Mouse (Mus musculus): ENCODE data around the gene Ube2c. TPM values are rescaled to one million over a fixed set of nuclear protein-coding genes. Genes with fewer than 3 reads are reported as not detected.

Gene Ube2c
- polyA plus RNA-seq, 2 experiments: 279 to 293 TPM

DNA sequence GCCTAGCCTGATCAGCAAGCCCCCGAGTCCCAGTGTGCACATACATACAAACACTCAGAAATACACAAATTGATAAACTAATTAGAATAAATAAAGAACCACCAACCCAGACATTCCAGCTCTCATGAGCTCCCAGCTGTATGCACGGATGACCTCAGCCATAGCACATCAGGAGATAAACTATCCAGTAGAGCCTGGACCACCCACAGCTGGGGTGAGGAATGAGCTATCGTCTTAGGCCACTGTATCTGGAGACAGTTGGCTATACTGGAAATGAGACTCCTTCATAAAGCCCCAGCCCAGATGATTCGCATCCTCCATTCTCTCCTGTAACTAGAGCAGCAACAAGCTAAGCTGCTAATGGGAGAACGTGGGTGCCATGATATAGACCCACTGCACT is 34.9 kb upstream of the Ube2c start:
- H3K4me1 ChIP-seq (ENCODE audit: control insufficient read depth, insufficient read depth, low read length): no peaks in the 10 kb centered on the region
- H3K9ac ChIP-seq (ENCODE audit: low read depth, low read length, severe bottlenecking): no peak overlapping the region
- TF ChIP-seq POLR2A (IDR thresholded peaks at IDR 0.05; ENCODE audit: borderline replicate concordance, extremely low read depth, insufficient read depth, insufficient read length): no peak
- no peak for ATAC-seq (ENCODE audit: low FRiP score, low read depth)
- no peaks in the 10 kb centered on the region for H3K9me3 ChIP-seq (ENCODE audit: control insufficient read depth, low read length)
- WGBS: 82% methylated on average over 5 of the region's 5 CpGs
- H3K36me3 ChIP-seq (ENCODE audit: control insufficient read depth, insufficient read depth, low read length): no peaks in the 10 kb centered on the region
- H3K4me3 ChIP-seq (replicated peaks; ENCODE audit: low read length): no peak overlapping the region
- H3K4me2 ChIP-seq (replicated peaks; ENCODE audit: low read depth, low read length, severe bottlenecking): no peak overlapping the region
- H3K27me3 ChIP-seq (ENCODE audit: control insufficient read depth, insufficient read depth, low read length): no peaks in the 10 kb centered on the region
- DNase-seq (ENCODE audit: low spot score): no peak
- H3K27ac ChIP-seq (replicated peaks; ENCODE audit: low read depth, low read length): no peak overlapping the region

DNA sequence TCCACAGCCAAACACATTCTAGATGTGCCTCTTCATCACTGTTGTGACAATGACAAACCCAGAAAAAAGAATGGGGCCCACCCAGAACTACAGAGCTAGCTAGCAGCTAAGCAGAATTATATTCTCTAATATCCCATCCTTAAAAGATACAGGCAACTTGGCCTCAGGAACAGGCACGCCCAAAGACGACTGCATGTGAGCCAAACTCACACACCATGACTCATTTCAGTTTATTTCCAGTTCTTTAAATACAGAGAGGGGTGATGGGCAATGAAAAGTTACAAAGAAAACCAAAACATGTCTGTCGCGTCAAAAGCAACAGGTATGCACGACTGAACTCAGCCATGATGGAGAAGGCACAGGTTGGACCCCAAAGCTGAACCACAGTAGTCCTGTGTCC is 34.3 kb upstream of the Ube2c start:
- H3K4me2 ChIP-seq (replicated peaks; ENCODE audit: low read depth, low read length, severe bottlenecking): no peak overlapping the region
- no peaks in the 10 kb centered on the region for H3K36me3 ChIP-seq (ENCODE audit: control insufficient read depth, insufficient read depth, low read length)
- 85% methylated on average over 5 of the region's 5 CpGs for WGBS
- TF ChIP-seq POLR2A (IDR thresholded peaks at IDR 0.05; ENCODE audit: borderline replicate concordance, extremely low read depth, insufficient read depth, insufficient read length): no peak
- H3K27ac ChIP-seq (replicated peaks; ENCODE audit: low read depth, low read length): no peak overlapping the region
- no peak overlapping the region for H3K9ac ChIP-seq (ENCODE audit: low read depth, low read length, severe bottlenecking)
- no peaks in the 10 kb centered on the region for H3K9me3 ChIP-seq (ENCODE audit: control insufficient read depth, low read length)
- no peak overlapping the region for H3K4me3 ChIP-seq (replicated peaks; ENCODE audit: low read length)
- no peak for DNase-seq (ENCODE audit: low spot score)
- H3K27me3 ChIP-seq (ENCODE audit: control insufficient read depth, insufficient read depth, low read length): no peaks in the 10 kb centered on the region
- no peak for ATAC-seq (ENCODE audit: low FRiP score, low read depth)
- no peaks in the 10 kb centered on the region for H3K4me1 ChIP-seq (ENCODE audit: control insufficient read depth, insufficient read depth, low read length)

DNA sequence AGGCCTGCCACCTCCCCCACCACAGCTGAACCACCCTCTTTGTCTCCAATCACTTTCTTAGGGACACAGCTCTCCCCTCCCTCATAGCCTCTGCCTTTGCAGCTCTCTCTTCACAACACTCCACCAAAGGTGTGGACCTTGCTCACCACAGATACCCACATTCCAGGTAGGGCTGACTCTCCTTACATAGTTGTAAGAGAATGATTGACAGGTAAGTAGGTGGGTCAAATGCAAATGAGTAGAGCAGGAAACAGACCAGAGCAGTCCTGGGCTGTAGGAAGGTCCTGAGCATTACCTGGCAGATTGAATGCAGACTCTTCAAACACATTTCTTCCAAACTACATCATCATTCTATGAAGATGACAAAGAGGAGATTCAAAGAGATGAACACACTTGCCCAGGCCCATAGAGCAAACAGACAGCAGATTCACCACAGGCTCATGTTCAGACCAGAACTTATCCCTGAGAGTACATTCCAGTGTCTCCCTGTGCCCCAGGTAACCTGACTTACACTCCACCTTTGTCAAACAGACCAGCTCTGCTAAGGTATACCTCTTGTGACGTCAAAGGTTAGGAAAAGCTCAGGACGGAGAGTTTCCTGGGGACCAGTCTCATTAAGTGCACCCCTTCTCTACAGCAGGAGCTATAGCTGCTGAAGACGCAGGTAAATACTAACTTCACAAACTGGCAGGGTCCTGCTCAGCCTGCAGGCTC is 32.2 kb upstream of the Ube2c start:
- no peaks in the 10 kb centered on the region for H3K27me3 ChIP-seq (ENCODE audit: control insufficient read depth, insufficient read depth, low read length)
- H3K36me3 ChIP-seq (ENCODE audit: control insufficient read depth, insufficient read depth, low read length): no peaks in the 10 kb centered on the region
- 69% methylated on average over 3 of the region's 3 CpGs for WGBS
- H3K27ac ChIP-seq (replicated peaks; ENCODE audit: low read depth, low read length): no peak overlapping the region
- ATAC-seq (ENCODE audit: low FRiP score, low read depth) (no peak), DNase-seq (ENCODE audit: low spot score) (no peak)
- H3K9ac ChIP-seq (ENCODE audit: low read depth, low read length, severe bottlenecking): no peak overlapping the region
- no peak for TF ChIP-seq POLR2A (IDR thresholded peaks at IDR 0.05; ENCODE audit: borderline replicate concordance, extremely low read depth, insufficient read depth, insufficient read length)
- H3K4me1 ChIP-seq (ENCODE audit: control insufficient read depth, insufficient read depth, low read length): no peaks in the 10 kb centered on the region
- H3K4me3 ChIP-seq (replicated peaks; ENCODE audit: low read length): no peak overlapping the region
- no peaks in the 10 kb centered on the region for H3K9me3 ChIP-seq (ENCODE audit: control insufficient read depth, low read length)
- H3K4me2 ChIP-seq (replicated peaks; ENCODE audit: low read depth, low read length, severe bottlenecking): no peak overlapping the region

DNA sequence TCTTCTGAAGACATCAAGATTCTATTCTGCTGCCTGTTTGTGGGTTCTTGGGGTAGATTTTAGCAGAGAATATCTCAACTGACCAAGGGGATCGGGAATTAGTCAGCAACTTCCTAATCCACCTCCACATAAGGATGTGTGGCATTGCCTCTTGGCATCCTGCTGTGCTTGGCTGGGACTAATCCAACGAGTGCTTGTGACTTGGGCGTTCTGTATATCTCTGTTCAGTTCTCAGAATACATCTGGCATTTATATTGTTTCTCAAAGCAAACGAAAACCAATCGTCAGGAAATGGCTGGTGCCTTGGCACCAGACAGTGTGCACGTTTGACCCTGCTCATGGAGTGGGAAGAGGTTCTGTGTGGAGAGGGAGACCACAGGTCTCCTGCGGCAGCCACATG is 29.8 kb upstream of the Ube2c start:
- H3K4me2 ChIP-seq (replicated peaks; ENCODE audit: low read depth, low read length, severe bottlenecking): no peak overlapping the region
- H3K27me3 ChIP-seq (ENCODE audit: control insufficient read depth, insufficient read depth, low read length): no peaks in the 10 kb centered on the region
- ATAC-seq (ENCODE audit: low FRiP score, low read depth) (no peak), DNase-seq (ENCODE audit: low spot score) (no peak)
- 30% methylated on average over 7 of the region's 7 CpGs for WGBS
- no peaks in the 10 kb centered on the region for H3K9me3 ChIP-seq (ENCODE audit: control insufficient read depth, low read length)
- H3K27ac ChIP-seq (replicated peaks; ENCODE audit: low read depth, low read length): no peak overlapping the region
- no peak for TF ChIP-seq POLR2A (IDR thresholded peaks at IDR 0.05; ENCODE audit: borderline replicate concordance, extremely low read depth, insufficient read depth, insufficient read length)
- H3K36me3 ChIP-seq (ENCODE audit: control insufficient read depth, insufficient read depth, low read length): no peaks in the 10 kb centered on the region
- no peak overlapping the region for H3K4me3 ChIP-seq (replicated peaks; ENCODE audit: low read length)
- H3K4me1 ChIP-seq (ENCODE audit: control insufficient read depth, insufficient read depth, low read length): no peaks in the 10 kb centered on the region
- no peak overlapping the region for H3K9ac ChIP-seq (ENCODE audit: low read depth, low read length, severe bottlenecking)

DNA sequence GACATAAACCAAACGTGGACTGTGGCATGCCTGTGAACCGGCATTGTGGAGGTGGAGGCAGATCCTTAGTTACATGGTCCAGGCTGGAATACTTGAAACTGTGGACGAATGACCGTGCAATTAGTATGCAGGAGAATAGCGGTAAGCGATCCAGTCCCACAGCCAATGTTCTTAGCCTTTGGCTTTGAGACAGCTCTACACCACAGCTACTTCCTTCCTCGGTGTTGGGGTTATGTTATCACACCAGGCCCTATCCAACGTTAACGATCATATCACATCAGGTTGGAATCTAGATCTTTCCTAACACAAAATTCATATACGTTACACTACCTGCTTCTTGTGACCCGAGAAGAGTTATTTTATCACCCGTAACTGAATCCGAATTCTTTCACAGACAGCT is 24.7 kb upstream of the Ube2c start:
- peaks cover 22% of the 10 kb centered on the region for H3K36me3 ChIP-seq (ENCODE audit: control insufficient read depth, insufficient read depth, low read length)
- WGBS: 63% methylated on average over 13 of the region's 13 CpGs

More for the DNA sequence above, 24.7 kb upstream of the Ube2c start:
- DNase-seq (ENCODE audit: low spot score): no peak
- Histone ChIP-seq H3K4me1 (ENCODE audit: control insufficient read depth, insufficient read depth, low read length) (peaks cover 8% of the 10 kb centered on the region), H3K9ac (ENCODE audit: low read depth, low read length, severe bottlenecking) (no peak overlapping the region; the same call in 1 of the 2 replicates), H3K4me2 (replicated peaks; ENCODE audit: low read depth, low read length, severe bottlenecking) (peak overlapping the region; percentile 85), H3K27ac (replicated peaks; ENCODE audit: low read depth, low read length) (no peak overlapping the region), H3K4me3 (replicated peaks; ENCODE audit: low read length) (peak overlapping the region; percentile 85), H3K9me3 (ENCODE audit: control insufficient read depth, low read length) (no peaks in the 10 kb centered on the region), H3K27me3 (ENCODE audit: control insufficient read depth, insufficient read depth, low read length) (no peaks in the 10 kb centered on the region)
- no peak for ATAC-seq (ENCODE audit: low FRiP score, low read depth)
- no peak for TF ChIP-seq POLR2A (IDR thresholded peaks at IDR 0.05; ENCODE audit: borderline replicate concordance, extremely low read depth, insufficient read depth, insufficient read length)
